12 mouse cellular contexts compared by ENCODE assay signal in genomic region chr12:70492441-70492840, GRCm38 (mm10).
"Had no signal": no experiment of that assay in that cellular context is flagged by ENCODE, and none has a peak within 500 bp of the region (broad histone marks: within the 10 kb centered on the region; RNA-seq: fewer than 3 reads in every experiment).

No protein-coding gene starts in this region.

- ATAC-seq: midbrain, embryonic 15.5 days had no signal

- DNase-seq: kidney, adult 2 months; kidney, postnatal 25 days; layer of hippocampus, postnatal 36 days; liver, embryonic 13.5 days; lung, adult 2 months; lung, postnatal 14 days; lung, postnatal 4 days; retina, postnatal 1 day; thymus, adult 2 months; thymus, postnatal 14 days; thymus, postnatal 4 days had no signal
